Mouse (Mus musculus) gastrocnemius, postnatal 14 days (tissue): ENCODE measurements around the gene Tm7sf3. TPM values are rescaled to one million over a fixed set of nuclear protein-coding genes. Genes with fewer than 3 reads are reported as not detected.

Source experiments
- DNase-seq: peaks from one replicate; pipeline ENCODE4 v3.0.0; 2021; ENCODE audit warnings: mixed read lengths
- intact Hi-C: fragments of 180-260 bp; cut with DNase I; formaldehyde crosslinking; loops from one replicate; pipeline ENCODE4 v1.15.1; 2025; ENCODE audit warnings: low total_unique reads
- total RNA-seq, 2 experiments: library from RNA; stranded (reverse); gene quantifications; 2 replicates each; pipeline ENCODE4 v1.2.3; 2021

Gene Tm7sf3
- total RNA-seq, 2 experiments from 2014 or later: 12.3 to 14.8 TPM

DNA sequence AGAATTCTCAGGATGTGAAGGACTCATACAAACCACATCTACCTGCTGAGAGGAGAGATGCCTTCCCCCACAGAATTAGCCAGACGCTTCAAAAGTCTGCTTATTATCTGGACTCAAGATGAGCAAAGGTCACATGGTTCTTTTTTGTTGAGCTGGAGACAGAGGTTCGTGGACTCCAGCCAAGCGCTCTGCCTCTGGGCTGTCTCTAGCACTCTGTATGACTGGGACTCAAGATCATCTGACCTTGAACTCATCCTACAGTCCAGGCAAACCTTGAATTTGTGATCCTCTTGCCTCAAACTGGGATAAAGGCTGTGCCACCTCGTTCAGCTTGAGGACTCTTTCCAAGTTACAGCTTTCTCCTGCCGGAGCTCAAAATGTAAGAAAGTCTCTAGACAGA is 21.5 kb upstream of the Tm7sf3 start:
- intact Hi-C loops: no loop called here
- no peak for DNase-seq

DNA sequence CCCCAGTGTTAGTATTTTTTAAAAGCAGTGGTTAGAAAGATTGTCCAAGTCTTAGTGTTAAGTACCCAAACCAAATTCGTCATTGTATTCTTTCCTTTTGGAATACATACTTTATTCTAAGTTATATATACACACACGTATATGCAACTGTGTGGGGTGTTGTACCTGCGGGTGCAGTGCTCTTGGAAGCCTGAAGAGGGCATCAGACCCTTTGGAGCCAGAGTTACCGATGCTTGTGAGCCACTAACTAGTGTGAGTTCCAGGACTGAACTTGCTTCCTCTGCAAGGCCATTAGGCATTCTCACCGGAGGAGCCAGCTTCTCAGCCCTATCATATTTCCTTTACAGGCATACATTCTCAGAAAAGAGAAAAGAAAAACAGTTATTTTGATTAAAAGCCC is 20.1 kb upstream of the Tm7sf3 start:
- intact Hi-C loops: no loop called here
- peak; percentile 32 for DNase-seq

DNA sequence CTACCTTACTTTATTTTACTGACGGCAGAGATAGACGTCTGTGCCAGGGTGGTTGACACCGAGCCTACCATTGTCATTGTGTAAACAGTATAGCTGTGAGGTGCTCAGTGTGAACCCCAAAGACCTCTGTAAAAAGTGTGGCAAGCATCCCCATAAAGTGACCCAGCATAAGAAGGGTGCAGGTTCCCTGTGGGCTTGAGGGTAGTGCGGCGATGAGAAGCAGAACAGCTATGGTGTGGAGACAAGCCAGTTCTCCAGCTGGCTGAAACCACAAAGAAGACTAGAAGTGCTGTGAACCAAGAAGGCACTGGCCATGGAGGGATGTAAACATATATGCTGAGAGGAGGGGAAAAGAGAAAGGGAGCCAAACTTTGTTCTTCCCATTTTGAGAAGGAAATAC is 19.0 kb upstream of the Tm7sf3 start:
- DNase-seq: no peak
- intact Hi-C loops: no loop called here

DNA sequence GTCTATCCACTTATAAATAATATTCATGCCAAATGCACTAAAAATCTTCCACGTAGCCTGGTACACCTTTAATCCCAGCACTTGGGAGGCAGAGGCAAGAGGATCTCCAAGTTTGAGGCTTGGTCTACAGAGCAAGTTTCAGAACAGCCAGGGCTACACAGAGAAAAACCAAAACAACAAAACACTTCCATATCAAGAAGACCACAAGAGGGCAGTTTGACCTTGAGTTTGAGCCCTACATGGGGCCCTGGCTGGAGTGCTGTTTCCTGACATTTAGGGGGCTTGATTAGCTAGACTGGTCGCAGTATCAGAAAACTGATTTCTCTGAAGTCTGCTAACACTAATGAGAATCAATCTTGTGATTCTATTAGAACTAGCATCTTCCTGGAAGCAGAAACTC is 18.0 kb upstream of the Tm7sf3 start:
- DNase-seq: no peak
- intact Hi-C loops: no loop called here

DNA sequence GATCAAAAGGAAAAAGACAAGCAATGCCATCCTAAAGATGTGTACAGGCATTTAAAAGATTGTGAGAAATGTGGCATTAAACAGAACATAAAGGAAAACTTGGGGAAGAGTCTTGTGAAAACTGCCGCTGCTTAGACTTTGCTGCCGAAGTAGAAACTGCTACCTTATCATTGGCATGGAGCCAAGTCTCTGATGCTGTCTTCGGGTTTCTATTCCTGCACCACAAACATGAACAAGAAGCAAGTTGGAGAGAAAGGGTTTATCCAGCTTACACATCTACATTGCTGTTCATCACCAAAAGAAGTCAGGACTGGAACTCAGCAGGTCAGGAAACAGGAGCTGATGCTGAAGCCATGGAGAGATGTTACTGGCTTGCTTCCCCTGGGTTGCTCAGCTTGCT is 10.6 kb upstream of the Tm7sf3 start:
- intact Hi-C loops: no loop called here
- DNase-seq: no peak

DNA sequence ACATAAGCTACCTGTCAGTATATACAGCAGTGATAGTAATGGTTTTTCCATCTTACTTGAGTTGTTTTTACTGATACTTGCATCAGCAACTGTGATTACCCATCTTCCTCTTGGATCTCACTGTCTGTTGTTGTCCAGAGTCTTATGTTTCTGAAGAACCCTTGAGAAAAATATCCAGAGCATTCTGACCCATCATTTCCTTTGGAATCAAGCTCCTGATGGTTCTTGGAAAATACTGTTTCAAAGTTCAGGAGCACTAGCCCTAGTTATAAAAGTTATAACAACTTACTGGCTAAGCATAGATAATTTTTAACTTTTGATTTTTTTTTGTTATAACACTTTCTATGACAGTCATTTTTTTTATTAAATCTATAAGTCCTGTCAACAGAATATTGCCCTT is 8.8 kb upstream of the Tm7sf3 start:
- intact Hi-C loops: no loop called here
- DNase-seq: no peak

DNA sequence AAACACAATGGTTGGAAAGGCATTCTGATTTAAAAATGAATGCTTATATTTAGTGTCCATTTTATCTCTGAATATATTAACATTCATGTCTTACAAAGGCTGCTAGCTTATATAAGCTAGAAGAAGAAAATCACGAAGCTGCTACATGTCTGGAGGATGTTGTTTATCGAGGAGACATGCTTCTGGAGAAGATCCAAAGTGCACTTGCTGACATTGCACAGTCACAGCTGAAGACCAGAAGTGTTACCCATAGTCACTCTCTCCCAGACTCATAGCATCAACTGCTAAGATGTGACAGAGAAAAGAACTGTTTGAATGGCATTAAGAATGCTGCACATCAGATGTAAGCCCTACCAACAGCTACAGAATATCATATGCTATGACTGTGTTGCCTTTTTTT is 7.4 kb upstream of the Tm7sf3 start:
- DNase-seq: no peak
- intact Hi-C loops: no loop called here

- intact Hi-C loops: no loop called here
- DNase-seq: no peak
These were observed 553 bp upstream of the Tm7sf3 start for GRCm38 (mm10) chr6:146643184-146643570.

DNA sequence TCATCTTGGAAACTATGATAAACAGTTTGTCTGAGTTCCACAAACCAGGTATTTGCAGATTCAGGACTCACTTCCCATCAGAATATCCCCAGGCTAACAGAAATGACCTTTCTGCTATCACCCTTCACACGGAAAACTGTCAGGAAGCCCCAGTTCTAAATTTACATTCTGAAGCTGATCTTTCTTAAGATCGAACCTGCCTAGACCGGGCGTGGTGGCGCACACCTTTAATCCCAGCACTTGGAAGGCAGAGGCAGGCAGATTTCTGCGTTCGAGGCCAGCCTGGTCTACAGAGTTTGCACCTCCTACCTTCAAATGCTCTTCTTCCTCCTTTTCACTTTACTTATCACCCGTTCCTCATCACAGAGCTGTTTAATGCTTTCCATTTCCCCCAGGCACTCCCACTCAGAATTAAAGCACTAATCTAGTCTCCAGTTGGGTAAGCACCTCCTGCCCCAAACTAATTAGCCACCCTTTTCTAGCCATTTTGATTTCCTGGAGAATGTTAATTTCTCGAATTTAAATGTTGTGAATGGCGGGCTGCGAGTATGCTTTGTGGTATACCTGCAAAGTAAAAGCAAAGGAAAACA is 908 bp downstream of the Tm7sf3 start:
- intact Hi-C loops: no loop called here
- DNase-seq: no peak

DNA sequence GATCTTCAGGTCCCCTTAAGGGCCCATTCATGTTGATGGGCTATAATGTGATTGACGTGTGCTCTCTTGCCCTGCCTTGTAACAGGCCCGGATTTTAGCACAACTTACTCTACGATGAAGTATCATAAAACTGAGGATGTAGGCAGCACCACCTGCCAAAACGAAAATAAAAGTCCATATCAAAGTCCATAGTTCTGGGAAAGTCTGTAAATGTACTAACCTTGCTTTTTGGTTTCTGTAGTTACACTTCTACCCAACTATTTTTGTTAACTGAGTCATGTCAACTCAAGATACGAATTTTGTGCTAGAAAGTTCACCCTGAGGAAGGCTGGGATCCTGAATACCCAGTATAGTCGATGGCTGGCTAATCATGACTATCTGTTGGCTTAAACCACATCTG is 1.6 kb downstream of the Tm7sf3 start:
- intact Hi-C loops: no loop called here
- no peak for DNase-seq

DNA sequence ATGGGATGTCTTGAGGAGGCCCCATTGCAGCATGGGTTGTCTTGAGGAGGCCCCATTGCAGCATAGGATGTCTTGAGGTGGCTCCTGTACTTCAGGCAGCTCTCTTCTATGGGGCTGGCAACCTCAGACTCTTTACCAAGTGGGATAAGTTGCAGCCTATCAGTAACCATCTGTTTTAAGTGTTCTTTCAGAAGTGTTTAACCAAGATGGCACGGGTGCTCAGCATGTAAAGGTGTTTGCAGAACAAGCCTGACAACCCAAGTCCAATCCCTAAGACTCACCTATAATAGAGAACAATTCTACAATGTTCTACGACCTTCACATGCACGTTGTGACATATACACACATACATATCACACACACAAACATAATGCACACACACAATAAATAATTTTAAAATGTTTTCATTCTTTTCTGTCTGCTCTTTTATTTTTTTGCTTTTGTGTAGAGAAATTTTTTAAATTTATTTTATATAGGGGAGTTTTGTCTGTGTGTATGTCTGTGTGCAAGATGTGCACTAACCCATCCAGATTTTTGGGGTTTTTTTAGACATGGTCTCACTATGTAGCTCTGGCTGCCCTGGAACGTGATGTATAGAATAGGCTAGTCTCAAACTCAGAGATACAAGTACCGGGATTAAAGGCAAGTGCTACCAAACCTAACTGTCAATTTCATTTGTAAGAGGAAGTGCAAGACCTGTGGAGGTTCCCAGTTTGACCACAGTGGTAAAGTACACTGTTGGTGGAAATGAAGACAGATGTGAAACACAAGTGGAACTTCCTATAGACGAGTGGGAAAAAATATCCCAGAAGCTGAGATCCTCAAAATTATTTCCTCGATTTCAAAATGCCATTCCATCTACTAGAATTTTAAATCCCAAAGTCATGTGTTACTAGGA is 2.3 kb downstream of the Tm7sf3 start:
- intact Hi-C loops: no loop called here
- DNase-seq: no peak

DNA sequence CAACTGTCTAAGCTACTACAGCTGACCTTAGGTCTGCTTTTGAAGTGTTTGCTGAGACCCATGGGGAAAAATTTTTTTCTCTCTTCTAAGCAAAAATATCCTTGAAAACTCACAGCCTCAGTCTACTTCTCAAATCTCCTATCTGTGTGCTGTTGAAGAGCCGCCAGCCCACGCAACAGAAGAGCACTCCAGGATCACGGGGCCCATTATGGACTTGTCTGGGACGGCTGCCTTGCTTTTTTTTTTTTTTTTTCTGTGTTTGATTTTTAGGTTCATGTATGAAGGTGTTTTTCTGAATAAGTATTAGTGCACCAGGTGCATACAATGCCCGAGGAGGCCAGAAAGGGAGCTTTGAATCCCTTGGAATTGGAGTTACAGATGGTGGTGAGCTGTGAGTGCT is 6.1 kb downstream of the Tm7sf3 start:
- intact Hi-C loops: no loop called here

GRCm38 (mm10) chr6:146634759-146635606 is 7.6 kb downstream of the Tm7sf3 start:
- intact Hi-C loops: no loop called here
- no peak for DNase-seq

More for the DNA sequence above, 6.1 kb downstream of the Tm7sf3 start:
- no peak for DNase-seq

GRCm38 (mm10) chr6:146634015-146634722 is 8.5 kb downstream of the Tm7sf3 start:
- intact Hi-C loops: no loop called here

DNA sequence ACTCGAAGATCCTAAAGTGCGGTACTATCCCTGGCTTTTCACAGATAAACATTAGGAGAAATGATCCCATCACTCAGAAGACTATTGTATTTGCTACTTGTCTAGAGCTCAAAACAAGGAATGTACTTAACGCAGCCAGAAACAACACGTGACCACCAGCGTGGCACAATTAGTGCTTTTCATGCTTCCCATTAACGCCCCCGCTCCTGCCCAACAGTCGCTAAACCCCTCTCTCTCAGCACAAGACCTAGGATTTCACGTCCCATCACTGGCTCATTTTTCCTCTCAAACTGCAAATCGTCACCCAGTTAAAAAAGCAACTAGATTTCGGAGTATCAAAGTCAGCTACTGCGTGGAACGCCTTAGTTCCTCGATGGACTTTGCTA is 9.0 kb downstream of the Tm7sf3 start:
- intact Hi-C loops: no loop called here
- no peak for DNase-seq

More at GRCm38 (mm10) chr6:146634015-146634722, 8.5 kb downstream of the Tm7sf3 start:
- peak; percentile 83 for DNase-seq

DNA sequence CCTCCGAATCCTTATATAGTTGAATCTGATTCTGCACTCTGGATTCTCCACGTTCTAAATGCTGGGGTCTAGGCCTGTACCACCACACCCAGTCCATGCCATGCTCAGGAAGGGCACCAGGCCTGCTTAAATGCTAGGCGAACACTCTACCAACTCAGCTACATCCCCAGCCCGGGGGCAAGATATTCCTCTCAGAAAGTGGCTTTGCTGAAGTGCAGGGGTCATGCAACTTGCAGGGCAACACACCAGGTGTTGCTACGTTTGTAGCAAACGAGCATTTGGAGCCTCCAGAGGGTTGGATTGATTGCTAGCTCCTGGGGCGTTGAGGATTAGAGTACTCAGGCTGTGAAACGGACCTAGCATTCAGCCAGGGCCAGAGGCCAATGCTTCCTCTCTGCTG is 9.5 kb downstream of the Tm7sf3 start:
- intact Hi-C loops: no loop called here
- DNase-seq: no peak

- intact Hi-C loops: no loop called here
- DNase-seq: no peak
These were observed 10.2 kb downstream of the Tm7sf3 start for GRCm38 (mm10) chr6:146632403-146632802.

GRCm38 (mm10) chr6:146631847-146632246 is 10.8 kb downstream of the Tm7sf3 start:
- DNase-seq: no peak
- intact Hi-C loops: no loop called here

DNA sequence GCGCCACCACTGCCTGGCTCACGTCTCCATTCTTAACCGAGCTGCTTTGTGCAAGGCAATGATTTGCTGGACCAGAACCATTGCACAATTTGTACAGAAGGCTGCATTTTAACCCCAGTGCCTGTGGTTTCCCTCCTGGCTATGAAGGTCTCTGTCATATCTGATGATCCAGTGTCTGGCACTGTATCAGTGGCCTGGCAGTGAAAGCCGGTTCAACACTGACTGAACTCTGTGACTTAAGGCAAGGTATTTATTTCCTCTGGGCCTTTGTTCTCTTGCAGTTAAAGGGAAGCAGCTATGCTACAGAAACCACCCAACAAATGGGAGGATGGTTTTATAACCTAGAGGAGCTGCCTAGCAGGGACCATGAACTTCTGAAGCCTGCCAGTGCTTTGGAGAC is 11.7 kb downstream of the Tm7sf3 start:
- no peak for DNase-seq
- intact Hi-C loops: no loop called here
